Mouse (Mus musculus) granulocyte monocyte progenitor cell, adult 5-6 weeks (primary cell): ENCODE measurements around the gene Pbx1. TPM values are rescaled to one million over a fixed set of nuclear protein-coding genes. Genes with fewer than 3 reads are reported as not detected.

ENCODE experiments used
- ATAC-seq: replicated peaks from 2 replicates; pipeline ENCODE4 v1.8.0; 2016; ENCODE audit warnings: mild to moderate bottlenecking, moderate TSS enrichment, inconsistent platforms; ENCODE audit not compliant: poor library complexity, severe bottlenecking
- total RNA-seq, 2 experiments: library from RNA; stranded (forward) in 1 of 2; stranded (reverse) in 1 of 2; fragments of 200-712, 200-1000 nt in 1 of 2; fragments of >200 nt in 1 of 2; fragmentation: Nextera tagmentation in 1 of 2; gene quantifications; 2 replicates each; pipeline ENCODE4 v1.2.3; 2014 to 2017

Pbx1 gene
- total RNA-seq, 2 experiments from 2014 or later = 4.1 to 8.2 TPM

- no peak for ATAC-seq
Measured at GRCm38 (mm10) chr1:168124643-168125490, 307.2 kb downstream of the Pbx1 start.

- ATAC-seq = no peak
Measured at GRCm38 (mm10) chr1:168118077-168118476, 314.0 kb downstream of the Pbx1 start.

- no peak for ATAC-seq
Measured at GRCm38 (mm10) chr1:168117367-168117766, 314.7 kb downstream of the Pbx1 start.

GRCm38 (mm10) chr1:168109797-168110196, 322.3 kb downstream of the Pbx1 start:
- no peak for ATAC-seq

- no peak for ATAC-seq
Measured at GRCm38 (mm10) chr1:168103821-168104220, 328.2 kb downstream of the Pbx1 start.

- ATAC-seq = no peak
Measured at GRCm38 (mm10) chr1:168101514-168101913, 330.6 kb downstream of the Pbx1 start.

GRCm38 (mm10) chr1:168098806-168099205, 333.3 kb downstream of the Pbx1 start:
- ATAC-seq = no peak

- no peak for ATAC-seq
Measured at GRCm38 (mm10) chr1:168094671-168095070, 337.4 kb downstream of the Pbx1 start.

GRCm38 (mm10) chr1:168093044-168093443, 339.0 kb downstream of the Pbx1 start:
- no peak for ATAC-seq

GRCm38 (mm10) chr1:168091627-168092026, 340.4 kb downstream of the Pbx1 start:
- no peak for ATAC-seq

- no peak for ATAC-seq
Measured at GRCm38 (mm10) chr1:168088680-168089079, 343.4 kb downstream of the Pbx1 start.

GRCm38 (mm10) chr1:168079394-168079767, 352.7 kb downstream of the Pbx1 start:
- no peak for ATAC-seq

GRCm38 (mm10) chr1:168078746-168079393, 353.2 kb downstream of the Pbx1 start:
- ATAC-seq = no peak

- no peak for ATAC-seq
Measured at GRCm38 (mm10) chr1:168071974-168072373, 360.1 kb downstream of the Pbx1 start.

- ATAC-seq = no peak
Measured at GRCm38 (mm10) chr1:168070273-168070910, 361.7 kb downstream of the Pbx1 start.

- ATAC-seq = no peak
Measured at GRCm38 (mm10) chr1:168069740-168070139, 362.3 kb downstream of the Pbx1 start.
